Mouse (Mus musculus): ENCODE measurements at regions not wholly inside any gene's neighbourhood (a gene's known extent, or its start where the extent isn't known, plus 50 kb on each side); places are given as distances from the start of the nearest gene placed in this dataset.

DNA sequence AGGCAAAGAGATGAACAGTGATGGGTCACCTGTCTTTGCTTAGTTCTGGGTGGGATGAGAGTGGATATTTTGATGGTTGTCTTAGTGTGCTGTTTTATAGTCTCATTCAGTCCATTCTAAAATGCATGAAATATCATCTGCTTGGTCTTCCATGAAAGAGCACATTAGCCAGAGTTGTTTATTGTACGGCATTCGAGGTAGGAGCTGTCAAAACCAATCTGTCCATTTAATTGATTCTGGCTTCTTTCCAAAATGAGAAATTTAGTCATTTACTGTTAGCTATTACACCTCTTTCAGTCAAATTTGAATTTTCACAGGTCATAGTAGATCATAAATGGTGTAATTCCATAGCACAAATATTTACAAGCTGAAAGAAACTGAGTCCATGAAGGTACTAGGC is 328.8 kb downstream of the Bmper start:
- TF ChIP-seq CTCF (IDR thresholded peaks at IDR 0.05; ENCODE audit: control insufficient read depth, insufficient read depth, low read length) (no peak), POLR2A (IDR thresholded peaks at IDR 0.05; ENCODE audit: borderline replicate concordance, control insufficient read depth, low read depth, low read length) (no peak)

Measured in bone marrow, adult 2 months (tissue).